Mouse (Mus musculus) cerebellum, adult (tissue): ENCODE results near the gene Wtip.
A peak's percentile ranks its signal among the peaks of the same experiment; 100 is the strongest.
"Not testable (repeated sequence)": the region's sequence is repeated elsewhere in the genome, so short reads cannot be mapped to it uniquely, and the experiment has no call there.

ENCODE experiments used
- ATAC-seq: cut with Nextera tagmentation; 2 replicates; pipeline ENCODE4 v1.9.2; 2017; ENCODE audit warnings: mild to moderate bottlenecking, moderate library complexity, mixed read lengths; ENCODE audit not compliant: insufficient number of reproducible peaks, low FRiP score, low TSS enrichment

Gene Wtip

GRCm38 (mm10) chr7:34133117-34133762 lies at the start of gene Wtip:
Gene Wtip (minus strand): TSS chr7:34133268.
- no peak for ATAC-seq

- ATAC-seq = not testable (repeated sequence)
Observed at GRCm38 (mm10) chr7:34176241-34176640, 43.2 kb upstream of the Wtip start.

GRCm38 (mm10) chr7:34172251-34172650 lies 39.2 kb upstream of the Wtip start:
- ATAC-seq = no peak

- no peak for ATAC-seq
Observed at GRCm38 (mm10) chr7:34169454-34169853, 36.4 kb upstream of the Wtip start, which contains the start of gene Uba2. Gene Uba2 (minus strand): TSS chr7:34169599.

GRCm38 (mm10) chr7:34168470-34169251 lies 35.6 kb upstream of the Wtip start:
- ATAC-seq = peak; percentile 97

- no peak; the same call in 1 of the 2 replicates for ATAC-seq
Observed at GRCm38 (mm10) chr7:34167766-34168469, 34.9 kb upstream of the Wtip start.

- ATAC-seq = no peak
Observed at GRCm38 (mm10) chr7:34166850-34167249, 33.8 kb upstream of the Wtip start.

- no peak for ATAC-seq
Observed at GRCm38 (mm10) chr7:34165999-34166398, 32.9 kb upstream of the Wtip start.

- ATAC-seq = no peak
Observed at GRCm38 (mm10) chr7:34164671-34165070, 31.6 kb upstream of the Wtip start.

GRCm38 (mm10) chr7:34159167-34159566 lies 26.1 kb upstream of the Wtip start:
- no peak for ATAC-seq

GRCm38 (mm10) chr7:34157994-34158393 lies 24.9 kb upstream of the Wtip start:
- ATAC-seq = no peak

- ATAC-seq = no peak
Observed at GRCm38 (mm10) chr7:34147193-34147592, 14.1 kb upstream of the Wtip start.

- no peak for ATAC-seq
Observed at GRCm38 (mm10) chr7:34141123-34141522, 8.1 kb upstream of the Wtip start.

GRCm38 (mm10) chr7:34139493-34139892 lies 6.4 kb upstream of the Wtip start:
- no peak for ATAC-seq

GRCm38 (mm10) chr7:34134336-34134735 lies 1.3 kb upstream of the Wtip start:
- no peak for ATAC-seq

- ATAC-seq = no peak
Observed at GRCm38 (mm10) chr7:34132355-34133079, 551 bp downstream of the Wtip start.

- ATAC-seq = no peak
Observed at GRCm38 (mm10) chr7:34131959-34132354, 1.1 kb downstream of the Wtip start.

- no peak for ATAC-seq
Observed at GRCm38 (mm10) chr7:34131118-34131517, 1.9 kb downstream of the Wtip start.

GRCm38 (mm10) chr7:34126291-34126690 lies 6.8 kb downstream of the Wtip start:
- no peak for ATAC-seq

GRCm38 (mm10) chr7:34125346-34125745 lies 7.7 kb downstream of the Wtip start:
- ATAC-seq = no peak
